Mouse (Mus musculus): ENCODE measurements around the gene Mrpl43.
"Not testable (repeated sequence)": the region's sequence is repeated elsewhere in the genome, so short reads cannot be mapped to it uniquely, and the experiment has no call there.

Mrpl43 gene

DNA sequence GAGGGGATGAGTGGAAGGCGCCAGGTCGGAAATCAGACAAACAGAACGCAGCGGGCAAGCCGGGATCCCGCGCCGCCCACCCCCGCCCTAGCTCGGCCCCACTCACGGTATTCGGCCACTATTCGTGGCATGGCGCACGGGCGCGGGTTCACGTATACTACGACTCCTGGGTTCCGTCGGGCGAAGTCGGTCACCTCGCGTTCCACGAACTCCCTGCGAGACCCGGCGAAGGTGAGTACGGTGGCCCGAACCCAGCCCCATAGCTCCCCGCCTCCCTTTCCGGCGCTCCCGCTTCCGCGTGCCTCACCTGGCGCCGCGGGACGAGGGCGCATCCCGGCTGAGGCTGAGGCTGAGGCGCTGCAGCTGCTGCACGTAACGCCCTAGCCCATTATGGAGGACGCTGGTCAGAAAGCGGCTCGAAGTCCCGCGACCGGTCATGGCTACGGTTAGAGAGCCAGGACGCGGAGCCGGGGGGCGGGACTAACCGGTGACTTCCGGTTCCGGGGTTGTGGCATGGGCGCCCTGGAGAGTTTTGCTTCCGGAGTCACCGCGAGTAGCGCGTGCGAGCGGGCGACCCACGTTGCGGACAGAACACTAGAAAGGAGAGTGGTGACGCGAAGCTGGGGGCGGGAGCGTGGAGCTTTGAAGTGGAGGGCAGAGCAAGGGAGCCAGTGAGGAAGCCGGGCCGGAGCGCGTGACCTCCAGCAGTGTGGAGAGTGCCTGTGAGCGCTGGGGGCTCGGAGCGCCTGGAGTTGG, at the start of gene Mrpl43:
Gene Mrpl43, minus strand, starts transcription at position 486 of the 756 bp plus-strand sequence.
- peak; percentile 94 for DNase-seq

DNA sequence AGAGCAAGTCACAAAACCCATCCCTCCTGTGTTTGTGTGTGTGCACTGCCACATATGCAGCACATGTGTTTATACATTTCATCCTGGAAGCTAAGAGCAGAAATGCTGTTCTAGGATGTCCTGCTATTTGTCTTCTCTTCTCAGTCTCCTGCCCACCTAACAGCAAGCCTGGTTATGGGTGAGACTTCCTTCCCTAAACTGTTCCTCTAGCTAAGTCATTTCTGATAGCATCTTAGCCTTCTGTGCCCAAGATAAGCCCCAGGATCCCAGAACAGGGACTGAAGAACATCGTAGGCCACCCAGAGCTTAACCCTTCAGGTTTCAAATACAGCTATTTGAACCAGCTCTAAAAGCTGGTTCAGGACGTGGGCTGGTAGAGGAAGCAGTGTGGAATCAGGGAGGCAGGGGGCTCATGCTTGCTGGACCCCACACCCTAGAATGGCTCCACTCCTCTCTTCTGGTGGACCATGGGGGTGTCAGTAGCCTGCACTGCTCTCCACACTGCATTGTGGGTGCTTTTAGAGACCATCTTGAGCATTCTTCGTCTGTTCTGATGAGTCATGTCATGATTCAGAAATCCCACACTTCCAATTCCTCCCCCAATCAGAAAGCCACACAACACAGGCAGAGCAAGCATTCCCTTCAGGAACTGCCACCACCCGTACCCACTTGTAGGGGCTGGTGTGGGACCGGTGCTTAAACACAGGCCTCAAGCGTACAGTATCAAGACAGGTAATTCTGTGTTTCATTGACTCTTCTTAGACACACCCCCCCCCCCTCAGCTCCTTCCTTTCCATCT, 48.8 kb upstream of the Mrpl43 start:
- DNase-seq = no peak

DNA sequence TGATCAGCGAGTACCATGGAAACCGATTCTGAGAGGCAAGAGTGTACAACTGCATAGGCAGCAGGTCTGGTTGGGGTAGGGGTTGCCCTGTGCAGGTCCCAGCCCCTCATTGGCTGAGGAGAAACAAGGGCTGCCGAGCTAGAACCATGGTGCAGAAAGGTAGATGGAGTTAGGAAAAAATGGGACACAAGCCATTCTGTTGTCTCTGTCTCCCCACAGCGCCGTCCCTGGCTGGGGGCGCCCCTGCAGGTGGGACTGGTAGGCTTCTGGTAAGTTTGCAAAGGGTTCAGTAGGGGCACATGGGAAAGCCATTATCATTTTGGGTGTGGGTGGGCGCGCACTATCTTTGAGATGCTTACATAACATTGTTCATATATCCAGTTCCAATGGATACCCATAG, 47.2 kb upstream of the Mrpl43 start:
- DNase-seq = no peak

DNA sequence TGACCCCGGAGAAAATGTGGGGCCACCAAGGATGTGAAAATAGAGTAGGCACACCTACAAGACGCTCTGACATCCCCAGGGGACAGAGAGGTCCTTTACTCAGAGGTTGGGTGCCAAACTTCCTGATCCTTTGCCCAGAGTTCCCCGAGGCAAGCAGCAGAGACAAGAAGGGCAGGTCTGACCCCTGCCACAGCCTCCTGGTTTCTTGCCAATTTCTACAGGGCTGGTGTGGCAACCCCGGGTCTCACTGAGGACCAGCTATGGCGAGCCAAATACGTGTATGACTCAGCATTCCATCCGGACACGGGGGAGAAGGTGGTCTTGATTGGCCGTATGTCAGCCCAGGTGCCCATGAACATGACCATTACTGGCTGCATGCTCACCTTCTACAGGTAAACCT, 43.3 kb upstream of the Mrpl43 start:
- DNase-seq = no peak

DNA sequence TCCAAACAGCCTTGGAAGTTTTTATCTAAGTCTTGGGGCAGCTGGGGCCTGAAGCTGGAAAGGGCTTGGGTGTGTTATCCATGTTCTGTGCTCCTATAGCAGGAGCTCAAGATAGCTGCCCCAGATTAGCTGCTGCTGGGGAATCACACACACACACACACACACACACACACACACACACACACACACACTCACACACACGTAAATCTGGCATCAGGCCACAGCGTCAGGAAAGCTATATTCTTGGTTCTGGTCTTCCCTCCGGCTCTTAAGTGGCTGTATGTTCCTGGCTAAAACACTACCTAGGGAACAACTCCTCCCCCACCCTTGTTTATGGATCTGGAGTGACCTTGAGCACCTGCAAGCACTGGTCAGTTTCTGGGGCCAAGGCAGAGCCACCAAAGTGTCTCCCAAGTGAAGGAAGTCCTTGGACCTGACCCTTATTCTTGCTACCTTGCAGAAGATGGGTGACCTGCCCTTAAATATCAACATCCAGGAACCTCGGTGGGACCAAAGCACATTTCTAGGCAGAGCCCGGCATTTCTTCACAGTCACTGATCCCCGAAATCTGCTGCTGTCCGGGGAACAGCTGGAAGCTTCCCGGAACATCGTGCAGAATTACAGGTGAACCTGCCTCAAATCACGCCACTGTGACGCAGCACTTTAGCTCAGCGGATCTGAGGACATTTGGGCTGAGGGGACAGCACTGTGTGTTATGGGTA, 42.6 kb upstream of the Mrpl43 start:
- DNase-seq = no peak

DNA sequence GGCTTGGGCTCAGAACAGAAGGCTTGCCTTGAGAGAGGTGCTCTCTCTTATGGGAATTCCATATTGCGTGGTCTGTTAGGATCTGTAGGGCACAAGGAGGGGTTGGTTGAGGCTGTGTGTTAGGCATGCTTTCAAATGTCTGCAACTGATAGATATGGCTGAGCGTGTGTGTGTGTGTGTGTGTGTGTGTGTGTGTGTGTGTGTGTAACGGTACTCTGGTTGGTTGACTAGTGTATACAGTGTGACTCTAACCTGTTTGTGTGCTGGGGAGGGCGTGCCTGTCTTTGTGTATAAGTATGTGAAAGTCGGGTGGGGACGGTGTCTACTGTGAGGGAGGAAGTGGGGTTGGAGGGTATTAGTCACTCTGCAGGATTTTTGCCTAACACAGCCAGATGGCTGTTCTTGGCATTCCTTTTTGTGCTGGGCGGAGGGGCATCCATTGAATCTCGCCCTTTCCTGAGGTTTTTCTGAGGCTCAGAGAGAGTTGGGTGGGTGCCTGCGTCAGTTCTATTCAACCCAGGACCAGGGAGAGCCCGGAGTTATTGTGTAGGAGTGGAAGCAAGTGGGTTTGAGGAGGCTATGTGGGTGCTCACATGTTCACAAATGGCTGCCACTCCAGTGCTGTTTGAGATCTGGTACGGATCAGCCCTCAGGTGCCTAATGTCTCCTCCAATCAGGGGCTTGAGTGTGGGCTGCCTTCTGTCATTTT, 41.8 kb upstream of the Mrpl43 start:
- DNase-seq = peak; percentile 50

DNA sequence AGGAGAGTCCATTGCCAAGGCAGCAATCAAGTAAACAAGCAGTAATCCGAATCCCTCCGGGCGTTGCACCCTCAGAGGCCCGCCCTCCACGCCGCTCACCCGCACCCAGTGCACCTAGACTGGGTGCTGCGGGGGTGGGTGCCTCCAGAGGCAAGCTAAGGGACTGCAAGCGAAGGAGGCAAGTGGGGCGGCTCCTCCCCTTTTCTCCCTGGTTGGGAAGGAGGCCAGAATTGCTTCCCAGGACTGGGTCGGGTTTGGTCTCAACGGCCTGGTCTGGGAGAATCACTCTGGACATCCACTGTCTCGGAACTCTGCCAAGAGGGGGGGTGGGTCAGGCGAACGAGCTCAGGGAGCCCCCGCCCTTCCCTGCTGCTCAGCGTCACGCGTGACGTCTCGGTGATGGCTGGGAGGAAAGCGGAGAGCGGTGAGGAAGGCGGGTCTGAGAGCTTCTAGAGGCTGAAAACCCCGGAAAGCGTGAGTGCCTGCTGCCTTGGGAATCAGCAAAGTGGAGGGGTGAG, 41.2 kb upstream of the Mrpl43 start, which contains the start of gene Sfxn3:
Gene Sfxn3, plus strand, starts transcription at position 87 of the 518 bp plus-strand sequence.
- peak; percentile 91 for DNase-seq

DNA sequence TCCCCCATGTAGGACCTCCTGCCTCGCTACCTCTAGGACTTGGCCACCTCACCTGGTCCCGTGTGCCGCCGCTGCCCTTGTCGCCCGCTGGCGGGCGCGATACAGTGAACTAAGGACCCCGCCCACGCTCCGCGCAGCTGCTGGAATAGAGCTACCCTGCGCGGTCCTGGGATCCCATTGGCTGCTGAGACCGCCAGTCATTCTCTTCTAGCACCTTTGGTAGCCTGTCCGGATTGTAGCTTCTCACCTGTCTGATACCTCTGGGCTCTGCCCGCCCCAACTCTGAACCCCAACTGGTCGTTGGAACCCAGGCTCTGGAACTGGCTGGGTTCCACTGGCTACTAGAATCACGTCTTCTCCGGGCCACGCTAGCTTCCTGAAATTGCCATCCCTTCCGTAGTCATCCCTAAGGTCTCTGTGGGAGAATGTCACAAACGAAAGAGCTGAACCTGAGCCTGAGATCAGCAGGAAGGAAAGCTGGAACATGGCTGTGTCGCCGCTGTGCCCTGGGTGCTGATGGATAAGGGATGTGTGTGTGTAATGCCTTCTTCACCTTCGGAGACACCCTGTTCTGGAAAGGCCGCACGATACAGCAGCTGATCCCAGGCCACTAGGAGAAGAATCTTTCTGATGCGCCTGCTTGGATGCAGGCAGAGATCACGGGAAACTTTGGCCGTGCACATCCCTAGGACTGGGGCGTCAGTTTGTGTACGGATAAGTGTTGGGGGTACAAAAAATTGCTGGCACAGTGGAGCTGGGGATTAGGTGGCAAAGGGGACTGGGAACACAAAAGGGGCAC, 40.5 kb upstream of the Mrpl43 start:
- peak; percentile 92 for DNase-seq

DNA sequence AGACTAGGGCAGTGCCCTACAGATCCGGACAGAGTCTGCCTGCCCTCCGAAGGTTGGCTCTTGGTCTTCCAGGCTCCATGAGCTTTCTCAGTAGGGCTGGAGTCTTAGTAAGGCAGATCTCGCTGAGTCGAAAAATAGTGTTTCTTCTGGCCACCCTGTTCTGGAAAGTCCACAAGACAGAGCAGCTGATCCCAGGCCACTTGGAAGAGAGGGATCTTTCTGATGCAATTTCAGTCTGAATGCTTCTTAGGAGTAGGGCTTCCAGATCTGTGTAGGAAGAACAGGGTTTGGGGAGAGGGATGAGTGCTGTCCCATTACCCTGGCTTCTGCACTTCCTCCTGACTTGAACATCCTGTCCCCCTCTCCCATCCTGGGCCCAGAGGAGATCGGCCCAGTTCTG, 39.4 kb upstream of the Mrpl43 start, which contains the start of gene Pdzd7:
Gene Pdzd7, minus strand, starts transcription at position 67 of the 400 bp plus-strand sequence.
- no peak for DNase-seq

DNA sequence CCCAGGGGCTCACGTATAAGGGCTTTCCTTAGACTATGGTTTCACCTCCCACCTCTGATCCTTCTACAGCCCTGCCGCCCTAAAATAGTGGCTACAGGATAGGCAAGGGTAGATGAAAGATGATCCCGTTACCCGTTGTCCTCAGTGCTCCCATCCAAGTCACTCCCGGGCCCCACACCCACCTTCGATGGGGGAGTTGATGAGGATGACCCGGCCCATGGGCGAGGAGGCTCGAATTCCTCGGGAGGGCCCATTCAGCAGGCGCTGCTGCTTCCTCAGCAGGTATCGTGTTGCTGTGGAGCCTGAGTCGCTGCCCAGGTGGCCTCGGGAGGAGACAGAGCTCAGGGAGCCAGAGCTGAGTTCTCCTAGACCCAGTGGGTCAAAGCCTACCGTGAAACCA, 39.0 kb upstream of the Mrpl43 start:
- no peak for DNase-seq

DNA sequence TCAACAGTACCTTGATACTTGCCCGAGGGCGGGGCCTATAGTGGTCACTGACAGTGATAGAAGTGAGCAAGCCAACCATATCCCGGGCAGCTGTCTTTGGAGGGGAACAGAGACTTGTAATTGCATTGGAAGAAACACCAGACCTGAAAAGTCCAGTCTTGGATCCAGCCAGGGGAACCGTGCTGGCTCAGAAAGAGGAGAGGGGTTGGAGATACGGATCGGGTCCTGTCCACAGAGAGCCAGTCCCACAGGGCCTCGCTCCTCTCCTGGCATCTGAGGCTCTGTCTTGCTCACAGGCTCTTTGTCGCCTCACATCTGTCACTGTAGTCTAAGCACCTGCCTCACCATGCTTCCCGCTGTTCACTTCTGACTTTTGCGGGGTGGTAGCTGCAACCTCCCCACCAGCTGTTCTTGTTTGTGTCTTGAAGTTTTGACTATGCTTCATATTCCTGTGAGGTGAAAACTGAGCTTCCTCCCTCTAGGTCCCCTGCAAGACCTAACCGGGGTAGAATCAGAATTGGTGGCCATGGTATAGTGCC, 38.2 kb upstream of the Mrpl43 start:
- no peak for DNase-seq

DNA sequence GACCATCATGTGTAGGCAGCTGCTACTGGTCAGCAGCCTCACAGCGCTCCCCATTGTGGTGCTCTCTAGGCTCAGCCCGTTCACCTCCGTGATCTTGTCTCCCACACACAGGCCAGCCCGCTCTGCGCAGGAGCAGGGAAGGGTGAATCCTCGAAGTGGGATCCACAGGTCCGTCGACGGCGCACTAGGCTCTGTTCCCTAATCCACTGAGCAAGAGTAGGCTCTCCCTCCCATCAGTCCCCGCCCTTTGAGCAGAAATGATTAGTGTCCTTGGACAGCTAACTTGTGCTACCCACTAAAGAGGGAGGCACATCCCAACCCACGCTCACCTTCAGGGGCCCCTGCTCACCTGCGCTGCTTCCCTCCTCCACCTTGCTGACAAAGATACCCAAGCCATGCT, 34.0 kb upstream of the Mrpl43 start:
- no peak for DNase-seq

DNA sequence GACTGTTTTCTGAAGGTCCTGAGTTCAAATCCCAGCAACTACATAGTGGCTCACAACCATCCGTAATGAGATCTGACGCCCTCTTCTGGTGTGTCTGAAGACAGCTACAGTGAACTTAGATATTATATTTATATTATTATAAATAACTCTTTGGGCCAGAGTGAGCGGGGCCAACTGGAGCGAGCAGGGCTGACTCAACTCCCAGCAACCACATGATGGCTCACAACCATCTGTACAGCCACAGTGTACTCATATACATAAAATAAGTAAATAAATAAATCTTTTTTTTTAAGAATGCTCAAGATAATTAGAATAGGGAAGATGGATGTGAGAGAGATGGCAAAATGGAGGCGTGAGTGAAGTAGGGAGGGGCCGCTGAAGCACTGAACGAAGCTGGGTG, 32.0 kb upstream of the Mrpl43 start:
- not testable (repeated sequence) for DNase-seq

DNA sequence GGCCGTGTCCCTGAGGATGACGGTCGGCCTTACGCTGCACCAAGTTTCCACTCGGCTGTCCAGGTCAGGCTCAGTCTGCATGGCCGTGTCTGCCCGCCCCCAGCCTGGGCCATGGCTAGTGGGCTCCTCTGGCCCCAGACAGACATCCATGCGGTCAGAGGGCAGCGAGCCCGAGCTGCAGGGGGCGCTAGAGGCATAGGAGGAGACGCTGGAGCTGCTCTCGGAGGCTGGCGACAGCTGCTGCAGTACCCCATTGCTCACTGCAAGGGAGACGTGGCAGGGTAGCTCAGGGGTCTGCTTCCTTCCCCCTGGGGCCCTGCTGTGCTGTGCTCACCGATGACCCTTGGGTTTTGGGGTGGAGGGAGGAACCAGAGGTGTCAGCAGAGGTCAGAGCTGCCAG, 30.6 kb upstream of the Mrpl43 start:
- DNase-seq = no peak

DNA sequence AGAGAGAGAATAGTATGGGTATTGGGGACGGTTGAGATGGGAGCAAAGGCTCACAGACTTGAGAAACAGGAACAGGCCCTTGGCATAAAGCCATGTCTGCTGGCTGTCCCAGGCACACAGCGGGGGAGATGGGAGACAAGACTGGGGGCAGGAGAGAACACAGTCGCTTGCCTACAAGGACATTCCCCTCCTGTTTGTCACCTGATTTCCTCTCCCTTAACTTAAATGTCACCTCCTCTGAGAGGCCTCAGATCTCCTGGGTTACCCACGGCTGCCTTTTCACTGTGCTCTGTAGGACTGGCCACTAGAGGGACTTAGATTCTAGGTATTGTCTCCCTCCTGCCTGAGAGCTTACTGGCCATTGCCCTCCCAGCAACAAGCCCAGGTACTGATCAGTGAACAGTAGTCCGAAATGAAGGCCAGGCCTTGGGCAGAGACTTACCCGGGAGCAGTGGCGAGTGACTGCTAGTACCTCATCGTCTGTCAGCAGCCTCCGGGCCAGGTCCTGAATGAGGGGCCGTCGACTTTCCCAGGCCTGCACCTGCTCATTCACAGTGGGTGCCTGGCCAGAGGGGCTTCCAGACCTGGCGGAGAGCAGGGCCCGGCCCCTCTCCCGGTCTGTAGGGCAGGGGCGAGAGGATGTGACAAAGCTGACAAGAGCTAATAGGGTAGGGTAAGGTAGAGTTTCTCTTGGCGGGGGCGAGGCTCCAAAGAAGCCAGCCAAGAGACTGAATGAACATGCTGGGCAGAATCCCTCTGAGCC, 26.5 kb upstream of the Mrpl43 start:
- no peak for DNase-seq

DNA sequence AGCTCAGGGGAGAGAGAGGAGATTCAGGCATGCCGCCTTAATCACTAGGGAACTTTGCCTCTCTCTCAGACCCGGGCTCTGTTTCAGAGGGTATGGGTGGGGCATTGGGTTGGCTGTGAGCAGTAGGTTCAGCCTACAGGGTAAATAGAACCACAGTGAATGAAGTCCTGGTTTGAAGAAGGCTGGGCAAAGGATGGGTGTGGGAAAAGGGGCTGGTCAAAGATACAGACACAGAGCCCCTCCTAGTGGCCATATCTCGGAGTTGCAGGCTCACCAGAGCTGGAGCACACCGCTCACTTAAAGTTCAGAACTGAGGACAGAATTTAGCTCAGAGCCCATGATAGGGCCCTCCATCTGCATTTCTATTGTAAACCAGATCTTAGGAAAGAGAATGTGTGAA, 25.5 kb upstream of the Mrpl43 start:
- peak; percentile 71 for DNase-seq

DNA sequence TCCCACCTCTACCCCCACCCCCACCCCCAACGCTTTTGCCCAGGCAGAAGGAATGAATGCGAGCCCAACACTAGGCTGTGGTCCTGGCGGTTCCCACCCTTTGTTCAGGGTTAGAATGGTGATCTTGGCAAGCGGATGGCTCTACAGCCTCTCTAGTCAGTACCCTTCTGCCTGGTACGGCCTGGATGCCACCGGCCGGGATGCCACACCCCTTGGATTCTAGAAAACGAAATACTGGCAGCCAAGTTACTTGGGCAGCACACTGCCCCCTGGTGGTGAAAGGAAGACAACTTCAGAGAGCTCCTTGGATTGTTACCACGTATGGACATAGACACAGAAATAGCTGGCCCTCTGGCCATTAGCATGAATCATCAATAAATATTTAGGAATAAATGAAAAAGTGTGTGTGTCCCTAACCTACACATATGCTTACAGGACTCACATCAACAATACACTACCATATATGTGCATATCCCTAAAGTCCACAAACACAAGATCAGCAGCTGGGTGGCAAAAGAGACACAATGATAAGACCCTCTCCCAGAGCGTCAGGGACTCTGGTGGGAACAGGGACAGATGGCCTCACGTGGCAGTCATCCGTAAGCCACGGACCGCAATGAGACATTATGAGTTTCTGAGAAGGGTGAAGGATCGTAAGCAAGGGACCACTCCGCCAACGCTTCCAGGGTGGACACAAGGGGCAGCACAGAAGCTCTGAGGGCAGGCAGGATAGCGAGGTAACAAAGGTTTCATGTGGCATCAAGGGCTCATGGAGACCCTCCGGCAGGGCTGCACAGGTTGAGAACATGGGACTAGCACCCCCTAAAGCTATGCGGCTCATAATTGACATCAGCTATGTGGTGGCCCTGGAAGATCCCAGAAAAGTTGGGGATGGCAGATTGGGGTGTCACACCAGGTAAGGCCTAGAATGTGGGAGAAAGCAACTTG, 24.8 kb upstream of the Mrpl43 start:
- DNase-seq = peak; percentile 79

DNA sequence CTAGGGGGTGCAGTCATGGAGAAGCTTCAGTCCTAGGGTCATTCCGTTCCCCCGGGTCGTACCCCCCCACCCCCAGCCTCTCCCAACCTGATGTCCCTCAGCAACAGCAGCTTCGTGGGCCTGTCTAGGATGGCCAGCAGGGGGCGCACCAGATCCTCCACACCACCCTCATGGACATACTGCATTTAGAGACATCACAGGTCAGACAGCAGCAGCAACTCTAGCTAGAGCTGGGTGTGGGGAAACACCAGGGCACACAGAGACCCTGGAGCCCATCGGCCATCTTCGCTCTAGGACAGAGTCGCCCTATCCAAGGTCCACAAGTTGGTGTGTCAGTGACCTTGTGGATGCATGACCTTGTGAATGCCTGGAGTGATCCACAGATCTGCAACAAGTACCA, 23.9 kb upstream of the Mrpl43 start:
- peak; percentile 56 for DNase-seq

DNA sequence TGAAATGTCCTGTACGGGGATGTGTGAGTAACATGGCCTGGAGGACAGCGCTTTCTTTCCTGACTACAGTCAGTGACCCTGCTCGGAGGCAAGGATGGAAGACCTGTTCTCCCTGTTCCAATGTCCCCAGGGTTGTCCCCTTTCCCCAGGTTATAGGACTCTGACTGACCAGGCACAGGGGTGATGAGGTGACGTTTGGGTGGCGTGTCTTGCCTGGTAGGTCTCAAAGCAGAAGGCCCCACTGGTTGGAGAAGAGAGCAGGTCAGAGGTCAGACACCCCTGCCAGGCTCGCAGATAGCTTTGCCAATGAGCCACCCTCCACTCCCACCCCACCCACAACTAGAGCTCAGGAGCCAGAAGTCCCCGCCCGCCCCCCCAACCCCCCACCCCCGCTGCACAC, 23.3 kb upstream of the Mrpl43 start:
- DNase-seq = no peak
